Mouse (Mus musculus) megakaryocyte, embryonic 14.5 days (primary cell): Measurements from ENCODE around the gene Sncg.

ENCODE experiments used
- FLI1 ChIP-seq: IDR thresholded peaks from 2 replicates; pipeline ENCODE4 v1.6.1; 2012; ENCODE audit warnings: low read length, inconsistent platforms, mixed read lengths
- GATA1 ChIP-seq: IDR thresholded peaks from 3 replicates; pipeline ENCODE4 v1.6.1; 2012; ENCODE audit warnings: mixed read lengths, low read length, inconsistent platforms, borderline replicate concordance

GRCm38 (mm10) chr14:34401135-34401534 is 26.5 kb upstream of the Sncg start:
- TF ChIP-seq GATA1 (no peak), FLI1 (no peak)
